Mouse (Mus musculus): ENCODE data around the gene Dao.
A peak's percentile ranks its signal among the peaks of the same experiment; 100 is the strongest.

Gene Dao

DNA sequence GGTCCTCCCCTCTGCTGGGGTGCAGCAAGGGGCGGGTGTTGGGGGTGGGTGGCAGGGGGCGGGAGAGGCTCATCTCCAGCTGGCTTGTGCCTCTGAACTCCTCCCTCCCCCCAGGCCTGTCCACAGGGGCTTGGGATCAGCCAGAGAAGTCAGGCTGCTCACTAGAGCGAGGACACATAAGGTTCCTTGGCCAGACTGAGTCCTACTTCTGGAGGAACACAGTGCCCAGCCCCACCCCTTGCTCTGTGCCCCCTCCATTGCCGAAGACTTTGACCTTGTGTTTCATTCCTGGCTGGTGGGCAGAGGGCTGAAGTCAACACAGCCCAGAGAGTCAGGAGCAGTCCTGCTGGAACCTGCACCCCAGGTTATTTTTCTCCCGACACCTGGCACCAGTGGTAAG lies at the start of gene Dao:
Dao (plus strand) TSS at position 162 of the 400 bp plus-strand sequence.
- no peak for DNase-seq

DNA sequence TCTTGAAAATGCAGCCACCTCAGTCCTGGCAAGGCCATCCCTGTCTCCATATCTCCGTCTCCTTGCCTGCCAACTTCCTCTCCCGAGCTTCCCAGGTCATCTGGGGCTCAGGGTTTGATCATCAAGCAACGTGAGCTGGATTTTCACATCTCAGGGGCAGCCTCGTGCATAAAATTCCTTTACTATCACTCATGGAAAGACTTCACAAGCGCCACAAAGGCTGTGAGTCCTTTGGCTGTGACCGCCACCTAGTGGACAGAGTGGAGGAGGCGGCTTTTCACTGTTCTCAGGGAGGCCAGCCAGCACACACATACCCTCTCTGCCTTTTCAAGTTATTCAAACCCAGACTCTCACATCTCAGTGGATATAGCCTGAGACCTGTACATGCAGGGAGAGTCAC lies 49.1 kb upstream of the Dao start:
- peak; percentile 93 to 96 for DNase-seq

DNA sequence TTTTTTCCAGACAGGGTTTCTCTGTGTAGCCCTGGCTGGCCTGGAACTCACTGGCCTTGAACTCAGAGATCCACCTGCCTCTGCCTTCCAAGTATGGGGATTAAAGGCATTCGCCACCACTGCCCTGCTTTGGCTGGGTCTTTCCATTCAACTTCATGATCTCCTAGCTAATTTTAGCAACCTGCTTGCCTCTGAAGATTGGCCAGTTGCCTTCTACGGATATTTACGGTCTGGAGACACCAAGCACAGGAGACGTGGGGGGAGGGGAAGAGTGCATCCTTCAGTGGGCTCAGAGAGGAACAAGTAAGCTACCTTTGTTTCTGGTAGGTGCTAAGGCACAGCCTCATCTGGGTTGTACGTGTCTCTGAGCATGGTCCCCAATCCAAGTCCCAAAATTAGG lies 48.2 kb upstream of the Dao start:
- DNase-seq = no peak

DNA sequence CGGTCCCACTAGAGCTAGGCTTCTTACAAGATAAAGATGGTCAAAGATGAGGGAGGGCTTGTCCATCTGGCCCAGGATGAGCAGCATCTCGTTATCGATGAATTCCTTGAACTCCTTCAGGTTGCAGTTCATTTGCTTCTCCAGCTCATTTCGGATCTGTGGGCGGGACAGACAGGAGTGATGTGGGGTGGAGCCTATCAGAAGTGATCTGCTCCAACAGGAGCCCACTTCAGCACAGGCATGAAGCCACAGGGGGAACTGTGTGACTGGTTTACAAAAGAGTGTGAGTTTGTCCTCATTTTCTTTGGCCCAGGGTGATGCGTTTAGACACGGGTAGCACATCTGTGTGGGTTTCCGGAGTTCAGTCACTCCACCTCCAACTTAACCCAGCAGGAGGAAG lies 47.8 kb upstream of the Dao start:
- DNase-seq = no peak

DNA sequence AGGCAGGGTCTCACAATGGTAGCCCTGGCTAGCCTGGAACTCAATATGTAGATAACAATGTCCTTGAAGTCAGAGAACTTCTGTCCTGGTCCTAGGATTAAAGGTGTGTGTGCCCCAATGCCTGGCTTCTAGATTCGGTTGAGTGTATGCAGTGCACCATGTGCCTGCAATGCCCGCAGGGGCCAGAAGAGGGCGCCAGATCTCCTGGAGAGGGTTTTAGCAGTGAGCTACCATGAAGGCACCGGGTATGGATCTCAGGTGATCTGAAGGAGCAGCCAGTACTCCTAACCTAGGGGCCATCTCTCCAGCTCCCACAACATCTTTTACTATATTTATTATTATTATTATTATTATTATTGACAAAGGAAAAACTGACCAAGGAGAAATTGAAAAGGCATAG lies 47.0 kb upstream of the Dao start:
- DNase-seq = peak; percentile 94 to 99

DNA sequence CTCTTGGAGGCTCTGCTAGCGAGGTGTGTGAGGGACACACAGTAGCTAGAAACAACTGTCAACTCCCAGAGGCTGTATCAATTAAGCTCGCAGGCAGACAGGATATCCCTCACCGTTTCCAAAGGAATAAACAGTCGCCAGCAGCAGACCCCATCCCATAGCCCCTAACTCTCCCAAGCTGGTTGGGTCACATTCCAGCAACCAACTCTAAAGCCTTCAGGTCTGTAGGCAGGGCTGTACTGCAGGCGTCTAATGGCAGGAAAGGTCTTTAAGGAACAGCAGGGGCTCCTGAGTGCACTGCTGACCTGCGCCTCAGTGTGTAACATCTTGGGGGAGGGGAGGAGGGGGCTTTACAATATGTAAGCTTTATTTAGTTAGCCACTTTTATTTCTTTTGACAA lies 44.5 kb upstream of the Dao start:
- no peak for DNase-seq

DNA sequence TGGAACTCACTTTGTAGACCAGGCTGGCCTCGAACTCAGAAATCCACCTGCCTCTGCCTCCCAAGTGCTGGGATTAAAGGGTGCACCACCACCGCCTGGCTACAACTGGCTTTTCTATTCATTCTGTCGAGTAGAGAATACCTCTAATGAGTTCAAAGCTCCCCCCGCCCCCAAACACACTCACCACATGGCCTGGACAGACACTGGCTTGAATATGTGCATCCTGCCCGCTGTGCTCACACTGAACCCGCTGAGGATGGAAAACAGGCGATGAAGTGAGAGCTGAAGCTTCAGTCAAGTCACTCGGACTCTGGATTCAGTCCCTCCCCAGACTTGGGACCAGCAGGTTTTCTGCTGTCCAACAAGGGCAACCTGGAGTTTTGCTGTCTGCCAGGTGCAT lies 43.1 kb upstream of the Dao start:
- no peak for DNase-seq

DNA sequence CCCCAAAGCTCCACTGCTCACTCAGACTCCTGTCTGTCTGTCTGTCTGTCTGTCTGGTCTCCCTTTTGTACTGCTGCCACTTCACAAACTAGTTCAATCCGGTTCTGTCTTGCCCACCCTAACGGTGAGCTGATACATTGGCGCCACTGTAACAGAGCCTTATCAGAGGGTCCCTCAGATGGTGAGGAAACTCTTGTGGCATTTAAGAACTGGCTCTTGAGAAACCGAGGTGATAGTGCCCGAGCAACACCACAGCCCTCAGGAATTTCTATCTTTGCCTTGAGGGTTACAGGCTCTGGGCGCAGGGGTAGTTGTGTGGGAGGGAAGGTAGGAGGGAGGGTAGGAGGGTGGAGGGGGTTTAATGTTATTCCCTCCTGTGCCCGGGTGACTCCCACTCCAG lies 41.7 kb upstream of the Dao start:
- no peak for DNase-seq

DNA sequence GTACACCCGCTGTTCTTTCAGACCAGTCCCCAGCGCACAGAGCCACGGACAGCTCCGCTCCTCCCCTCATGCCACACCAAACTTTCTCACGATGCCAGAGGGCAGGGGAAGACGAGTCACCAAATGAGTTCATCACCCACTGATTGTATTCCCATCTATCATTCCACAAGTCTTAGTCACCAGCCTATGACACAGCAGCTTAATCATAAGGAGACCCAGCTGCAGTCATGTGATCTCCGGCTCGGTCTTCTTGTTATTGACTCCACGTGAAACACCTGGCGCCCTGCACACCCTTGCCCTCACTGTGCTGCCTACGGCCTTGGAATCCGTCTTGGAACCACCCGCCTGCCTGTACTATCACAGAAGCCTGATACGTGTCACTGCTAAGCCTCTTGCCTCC lies 38.5 kb upstream of the Dao start:
- DNase-seq = no peak

DNA sequence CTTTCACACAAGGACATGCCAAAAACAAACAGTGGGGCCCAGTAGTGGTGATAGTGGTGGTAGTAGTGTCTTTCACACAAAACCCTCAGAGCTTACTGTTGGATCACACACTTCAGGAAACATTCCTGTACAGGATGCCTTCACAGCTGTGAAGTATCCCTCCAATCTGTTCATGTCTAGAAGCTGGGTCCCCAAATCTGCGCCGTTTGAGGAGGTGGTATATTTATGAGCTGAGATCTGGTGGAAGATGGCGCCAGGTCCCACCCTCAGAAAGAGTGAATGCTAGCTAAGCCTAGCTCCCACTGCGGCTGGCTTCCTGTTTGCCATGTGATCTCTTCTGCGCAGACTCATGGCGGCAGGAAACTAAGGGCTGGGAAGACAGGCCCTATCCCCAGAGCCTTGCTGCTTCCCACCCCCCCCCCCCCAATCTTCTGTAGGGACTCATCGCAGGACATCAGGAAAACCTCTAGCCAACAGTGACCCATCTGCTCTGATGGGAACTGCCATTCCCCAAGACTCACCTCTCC lies 37.8 kb upstream of the Dao start:
- no peak for DNase-seq

DNA sequence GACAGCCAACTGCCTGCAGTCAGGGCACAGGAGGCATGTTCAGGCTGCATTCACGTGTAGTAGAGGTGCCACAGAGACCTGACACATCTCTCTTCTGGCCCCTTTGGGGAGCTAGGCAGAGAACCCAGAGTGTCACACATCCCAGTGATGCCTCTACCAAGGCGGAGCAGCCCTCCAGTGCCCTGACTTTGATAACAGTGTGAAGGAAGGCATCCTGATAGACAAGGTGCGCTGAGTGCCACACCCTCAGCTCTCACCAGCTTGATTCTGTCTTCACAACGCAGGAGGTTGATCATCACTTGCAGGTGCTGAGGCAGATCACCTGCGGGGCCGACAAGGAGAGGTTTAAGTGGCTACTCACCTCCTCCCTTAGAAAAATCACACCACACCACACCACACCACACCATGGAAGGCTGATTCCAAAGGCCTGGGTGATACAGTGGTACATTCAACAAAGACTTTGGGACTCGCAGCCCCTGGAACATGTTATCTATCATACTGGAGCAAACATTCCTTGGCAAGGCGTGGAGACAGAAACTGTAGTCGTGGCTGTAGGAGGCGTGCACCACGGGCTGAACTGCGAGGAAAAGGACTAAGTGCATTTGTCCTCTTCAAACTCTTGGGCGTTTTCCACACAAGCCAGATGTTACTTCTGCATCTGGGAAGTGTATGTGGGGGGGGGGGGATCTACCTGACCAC lies 36.9 kb upstream of the Dao start:
- DNase-seq = no peak

DNA sequence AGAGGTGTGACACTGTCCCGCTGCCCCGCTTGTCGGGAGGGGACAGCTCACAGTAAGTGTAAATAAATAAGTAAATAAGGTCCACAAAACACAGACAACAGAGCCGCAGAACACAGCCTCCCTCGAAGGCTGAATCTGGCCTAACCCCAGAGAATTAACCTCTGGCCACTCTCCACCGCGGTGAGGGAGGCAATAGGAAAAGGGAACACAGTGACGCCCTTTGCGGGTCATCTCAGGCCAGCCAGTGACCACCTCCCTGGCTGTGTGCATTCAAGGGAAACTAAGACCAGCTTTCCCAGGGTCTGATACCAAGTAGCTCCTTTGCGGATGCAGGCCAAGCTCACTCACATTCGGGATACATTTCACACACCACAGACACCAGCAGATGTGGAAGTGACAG lies 35.1 kb upstream of the Dao start:
- no peak for DNase-seq

DNA sequence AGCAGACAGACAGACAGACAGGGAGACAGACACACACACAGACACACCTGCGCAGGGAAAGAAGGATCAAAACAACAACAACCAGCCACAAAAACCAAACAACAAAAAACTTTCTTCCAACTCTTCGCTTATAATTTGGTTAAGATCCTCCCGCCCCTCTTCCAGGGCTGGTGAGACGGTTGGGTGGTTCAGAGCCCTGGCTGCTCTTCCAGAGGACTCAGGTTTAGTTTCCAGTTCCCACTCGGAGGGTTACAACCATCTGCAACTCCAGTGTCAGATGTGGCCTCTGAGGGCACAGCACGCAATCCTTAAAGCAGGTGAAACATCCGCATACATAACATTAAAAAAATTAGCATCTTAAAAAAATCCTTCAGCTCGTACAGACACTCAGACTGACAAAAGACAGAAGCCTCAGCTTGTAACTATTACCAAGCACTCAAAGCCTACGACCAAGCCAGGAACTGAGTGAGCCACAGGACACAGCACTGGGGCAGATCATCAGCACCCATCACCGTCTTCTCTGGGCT lies 32.0 kb upstream of the Dao start:
- no peak for DNase-seq

DNA sequence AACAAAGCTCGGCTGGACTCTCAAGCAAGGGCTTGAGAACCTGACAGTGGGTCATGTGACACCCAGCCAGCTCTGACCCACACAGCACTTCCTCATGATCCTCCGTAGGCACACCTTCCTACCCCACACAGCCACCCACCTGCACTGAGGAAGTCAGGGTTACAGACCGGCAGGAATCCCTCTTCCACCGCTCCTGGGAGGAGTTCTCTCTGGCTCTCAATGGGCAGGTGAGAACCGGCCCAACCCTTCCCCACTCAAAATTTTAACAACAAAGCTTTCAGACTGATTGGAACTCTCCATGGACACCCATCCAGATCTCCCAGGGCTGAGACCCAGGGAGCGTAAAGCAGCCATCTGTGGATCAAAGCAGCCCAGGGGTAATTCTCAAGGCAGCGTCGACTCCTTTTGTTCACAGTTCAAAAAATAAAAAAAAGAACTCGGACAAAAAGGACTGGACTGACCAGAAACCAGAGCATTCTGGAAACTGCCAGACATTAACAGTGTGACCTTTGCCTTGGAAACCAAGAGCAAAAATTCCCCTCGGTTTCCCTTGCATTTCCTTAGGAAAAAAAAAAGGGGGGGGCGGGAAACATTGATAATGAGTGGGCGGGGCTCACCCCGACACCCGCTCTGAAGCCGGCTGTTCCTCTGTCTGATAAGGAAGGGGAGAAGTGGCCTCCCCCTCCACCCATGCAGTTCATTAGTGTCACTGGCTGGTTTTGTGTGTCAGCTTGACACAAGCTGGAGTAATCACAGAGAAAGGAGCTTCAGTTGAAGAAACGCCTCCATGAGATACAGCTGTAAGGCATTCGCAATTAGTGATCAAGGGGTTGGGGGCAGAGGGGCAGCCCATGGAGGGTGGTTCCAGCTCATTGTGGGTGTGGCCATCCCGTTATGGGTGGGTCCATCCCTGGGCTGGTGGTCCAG lies 30.7 kb upstream of the Dao start:
- no peak for DNase-seq

DNA sequence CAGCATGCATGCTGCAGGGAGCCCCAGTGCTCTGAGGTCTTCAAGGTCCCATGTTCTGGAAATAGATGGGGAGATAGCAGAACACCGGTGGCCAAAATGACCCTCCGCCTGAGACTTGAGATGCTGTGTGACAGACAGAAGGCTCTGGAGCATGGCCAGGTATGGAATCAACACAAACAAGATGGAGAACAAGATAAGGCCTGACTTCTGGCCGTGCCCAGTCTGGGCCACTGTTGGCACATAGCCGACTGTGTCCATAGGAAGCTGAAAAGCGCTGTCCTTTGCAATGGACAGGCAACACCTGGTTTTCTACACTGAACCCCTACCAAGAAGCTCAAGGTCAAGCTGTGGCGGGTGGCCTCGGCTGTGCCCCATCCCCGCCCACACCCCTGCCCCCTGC lies 29.7 kb upstream of the Dao start:
- no peak for DNase-seq

DNA sequence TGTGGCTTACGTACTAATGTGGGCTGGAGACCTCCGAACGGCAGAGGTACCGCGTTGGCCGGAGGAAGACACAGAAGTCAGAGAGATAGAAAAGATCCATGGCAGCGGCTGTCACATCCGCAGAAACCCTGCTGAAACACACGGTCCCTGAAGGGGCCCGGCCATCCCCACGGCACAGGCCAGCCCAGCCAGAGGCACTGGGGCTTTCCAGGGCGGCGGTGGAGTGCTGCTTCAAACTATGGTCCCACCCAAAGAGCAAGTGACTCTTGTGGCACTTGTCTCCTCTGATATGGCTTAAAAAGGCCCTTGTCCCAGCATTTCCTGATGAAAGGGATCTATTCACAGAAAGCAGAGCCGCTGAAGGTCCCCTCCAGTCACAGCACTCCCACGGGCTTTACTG lies 28.9 kb upstream of the Dao start:
- DNase-seq = no peak

DNA sequence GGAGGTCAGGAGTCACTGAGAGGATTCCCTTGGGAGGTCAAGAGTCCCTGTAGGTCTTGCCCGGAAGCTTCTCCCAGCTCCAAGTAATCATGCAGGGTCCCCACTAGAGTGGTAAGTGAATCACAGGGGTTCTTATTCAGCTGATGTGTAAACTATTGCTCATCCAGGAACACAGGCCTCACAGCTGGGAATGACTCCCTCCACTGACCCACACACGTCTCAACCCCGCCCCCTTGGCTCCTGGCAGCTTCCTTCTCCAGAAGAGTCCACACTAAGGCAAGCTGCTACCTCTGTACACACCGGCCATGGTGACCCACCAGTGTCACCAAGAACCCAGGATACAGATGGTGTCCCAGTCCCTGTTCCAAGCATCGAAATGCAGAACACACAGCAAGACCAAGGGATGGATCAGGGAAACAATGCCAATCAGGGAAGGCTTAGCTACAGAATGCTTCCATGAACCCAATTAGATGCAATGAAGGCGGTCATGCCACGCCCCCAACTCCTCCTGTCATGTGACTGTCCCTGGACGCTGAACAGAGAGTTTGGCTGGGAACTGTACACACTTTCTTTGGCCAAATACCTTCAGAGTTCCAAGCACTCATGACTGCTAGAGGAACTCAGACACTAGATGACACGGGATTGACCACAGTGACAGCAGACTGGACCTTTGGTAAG lies 27.8 kb upstream of the Dao start:
- DNase-seq = no peak

DNA sequence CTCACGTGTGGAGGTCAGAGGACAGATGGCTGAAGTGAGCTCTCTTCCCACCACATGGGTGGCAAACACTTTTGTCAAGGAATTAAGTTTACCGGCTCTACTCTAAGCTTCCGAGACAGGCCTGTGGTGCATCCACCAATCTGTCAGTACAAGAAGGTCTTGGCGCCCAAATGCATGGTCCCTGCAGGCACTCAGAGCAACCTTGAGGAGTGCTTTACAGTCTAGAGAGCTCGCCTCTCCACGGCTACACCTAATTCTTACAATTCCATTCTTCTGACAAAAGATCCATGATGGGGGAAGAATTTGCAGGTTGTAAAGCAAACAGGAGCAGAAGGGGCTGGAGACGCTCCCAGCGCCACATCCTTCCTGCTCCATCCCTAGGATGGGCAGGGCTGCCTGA lies 26.9 kb upstream of the Dao start:
- DNase-seq = no peak

DNA sequence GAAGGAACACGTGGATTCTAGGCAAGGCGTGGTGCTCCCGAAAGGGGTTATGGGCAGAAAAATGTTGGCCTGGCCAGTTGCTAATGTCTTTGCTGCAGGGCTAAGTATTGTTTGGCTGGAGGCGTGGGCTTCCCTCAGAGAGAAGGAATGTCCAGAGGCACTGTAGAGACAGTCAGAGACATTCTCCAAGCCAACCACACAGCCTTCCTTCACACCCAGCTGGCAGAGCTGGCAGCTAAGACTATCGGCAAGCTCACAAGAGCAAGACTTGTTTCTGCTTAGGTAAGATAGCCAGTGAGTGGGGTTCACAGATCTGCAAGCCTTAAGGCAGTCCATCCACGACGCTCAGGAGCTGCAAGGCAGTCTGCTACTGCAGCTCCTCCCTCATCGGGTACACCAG lies 26.2 kb upstream of the Dao start:
- no peak for DNase-seq

DNA sequence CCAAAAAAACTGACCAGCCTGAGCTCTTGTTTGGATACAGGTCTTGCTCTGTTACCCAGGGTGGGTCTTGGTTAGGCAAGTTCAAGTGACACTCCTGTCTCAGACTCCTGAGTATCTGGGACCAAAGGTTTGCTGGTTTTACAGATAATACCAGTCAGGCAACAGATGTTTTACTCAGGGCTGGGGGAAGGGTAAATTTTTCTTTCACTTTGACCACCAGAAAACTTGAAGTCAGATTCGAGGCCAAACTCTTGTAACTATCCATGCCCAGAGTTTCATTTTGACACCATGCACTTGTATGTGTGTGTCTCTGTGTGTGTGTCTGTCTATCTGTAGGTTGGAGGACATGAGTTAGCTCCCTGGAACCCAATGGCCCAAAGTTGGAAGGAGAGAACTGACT lies 23.0 kb upstream of the Dao start:
- DNase-seq = no peak

DNA sequence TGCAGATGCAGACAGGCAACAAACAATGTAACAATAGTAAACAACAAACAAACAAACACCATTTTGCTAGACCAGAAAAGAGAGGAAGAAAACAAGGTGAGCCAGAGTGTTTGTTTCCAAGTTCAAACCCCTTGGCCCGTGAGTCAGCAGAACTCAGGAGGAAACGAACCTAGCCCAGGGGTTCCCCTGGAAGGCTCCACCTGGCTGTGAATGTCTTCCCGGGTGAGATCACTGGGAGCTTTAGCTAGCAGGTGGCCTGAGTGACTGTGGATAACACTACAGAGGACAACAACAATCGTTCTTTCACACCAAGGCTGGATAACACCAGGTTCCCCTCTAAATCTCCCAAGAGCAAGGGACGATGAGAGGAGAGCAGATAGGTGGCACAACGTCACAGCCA lies 22.3 kb upstream of the Dao start:
- no peak for DNase-seq

DNA sequence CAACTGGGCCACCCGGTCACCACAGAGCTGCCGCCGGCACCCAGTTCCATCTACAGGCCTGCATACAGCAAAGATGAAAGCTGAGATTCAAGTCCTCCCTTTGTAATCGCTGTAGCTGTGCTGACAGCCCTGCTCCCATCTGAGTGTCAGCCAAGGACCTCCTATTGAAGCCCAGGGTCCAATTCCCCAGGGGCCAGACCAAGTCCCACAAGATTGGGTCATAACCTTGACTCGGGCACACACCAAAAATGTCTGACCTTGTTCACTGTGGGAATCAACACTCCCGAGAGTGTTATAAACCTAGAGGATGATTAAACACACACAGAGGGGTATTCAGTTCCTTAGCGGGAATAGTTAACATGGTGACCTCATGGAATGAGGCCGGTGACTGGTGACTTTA lies 21.7 kb upstream of the Dao start:
- no peak for DNase-seq

DNA sequence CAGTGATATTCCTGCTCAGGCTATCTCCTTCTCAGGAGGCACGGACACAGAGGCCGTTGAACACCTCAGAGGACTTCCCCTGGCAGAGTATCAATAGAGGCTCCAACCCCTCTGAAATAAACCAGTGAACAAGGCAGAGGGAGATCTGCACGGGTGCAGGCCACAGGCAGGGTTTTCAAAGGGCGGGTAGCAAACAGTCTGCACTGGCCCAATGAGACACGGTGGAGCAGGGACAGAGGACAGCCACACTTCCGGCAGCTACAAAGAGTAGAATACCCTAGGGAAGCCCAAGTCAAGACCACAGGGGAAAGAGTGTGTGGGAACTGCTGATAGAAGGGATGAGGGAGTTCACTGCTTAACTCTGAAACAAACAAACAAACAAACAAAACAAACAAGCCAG lies 20.0 kb upstream of the Dao start:
- no peak for DNase-seq
